Mouse (Mus musculus) Muller cell, postnatal 12 days (primary cell): Measurements from ENCODE around the gene Rnf220.

Experiments
- DNase-seq: peaks from one replicate; pipeline ENCODE4 v3.0.0-alpha.2; 2015; ENCODE audit errors: inconsistent ontology term

Gene Rnf220

GRCm38 (mm10) chr4:117496482-117497165 is at the start of gene Rnf220:
Rnf220 (minus strand) TSS chr4:117497052.
- DNase-seq: peak; percentile 58

- no peak for DNase-seq
Observed at GRCm38 (mm10) chr4:117546616-117547015, 49.8 kb upstream of the Rnf220 start.

- DNase-seq: no peak
Observed at GRCm38 (mm10) chr4:117545448-117545847, 48.6 kb upstream of the Rnf220 start.

GRCm38 (mm10) chr4:117540571-117540970 is 43.7 kb upstream of the Rnf220 start:
- DNase-seq: no peak

- DNase-seq: no peak
Observed at GRCm38 (mm10) chr4:117539329-117539980, 42.6 kb upstream of the Rnf220 start.

- DNase-seq: no peak
Observed at GRCm38 (mm10) chr4:117537002-117537401, 40.1 kb upstream of the Rnf220 start.

- DNase-seq: no peak
Observed at GRCm38 (mm10) chr4:117535496-117536200, 38.8 kb upstream of the Rnf220 start.

- DNase-seq: no peak
Observed at GRCm38 (mm10) chr4:117529843-117530242, 33.0 kb upstream of the Rnf220 start.

GRCm38 (mm10) chr4:117527952-117528351 is 31.1 kb upstream of the Rnf220 start:
- peak; percentile 41 for DNase-seq

- DNase-seq: no peak
Observed at GRCm38 (mm10) chr4:117527116-117527899, 30.5 kb upstream of the Rnf220 start.

- no peak for DNase-seq
Observed at GRCm38 (mm10) chr4:117525990-117526389, 29.1 kb upstream of the Rnf220 start.

- DNase-seq: no peak
Observed at GRCm38 (mm10) chr4:117521350-117521749, 24.5 kb upstream of the Rnf220 start.

- no peak for DNase-seq
Observed at GRCm38 (mm10) chr4:117518246-117518645, 21.4 kb upstream of the Rnf220 start.

- no peak for DNase-seq
Observed at GRCm38 (mm10) chr4:117499043-117499442, 2.2 kb upstream of the Rnf220 start.

GRCm38 (mm10) chr4:117495869-117496401 is 917 bp downstream of the Rnf220 start:
- peak; percentile 32 for DNase-seq

GRCm38 (mm10) chr4:117494911-117495501 is 1.8 kb downstream of the Rnf220 start:
- DNase-seq: peak; percentile 38

GRCm38 (mm10) chr4:117493905-117494851 is 2.7 kb downstream of the Rnf220 start:
- DNase-seq: peak; percentile 27

- peak; percentile 60 for DNase-seq
Observed at GRCm38 (mm10) chr4:117493161-117493568, 3.7 kb downstream of the Rnf220 start.

- DNase-seq: no peak
Observed at GRCm38 (mm10) chr4:117491840-117492239, 5.0 kb downstream of the Rnf220 start.

- no peak for DNase-seq
Observed at GRCm38 (mm10) chr4:117489975-117490374, 6.9 kb downstream of the Rnf220 start.
